Mouse (Mus musculus) left cerebral cortex, postnatal 25 days (tissue): ENCODE data around the gene Scarb1. TPM values are rescaled to one million over a fixed set of nuclear protein-coding genes. Genes with fewer than 3 reads are reported as not detected.
A peak's percentile ranks its signal among the peaks of the same experiment; 100 is the strongest.

Experiments
- DNase-seq, 2 experiments: peaks; one replicate each; pipeline ENCODE4 v3.0.0; 2022; ENCODE audit warnings: low spot score in 2 of 2, mixed read lengths in 1 of 2
- intact Hi-C: fragments of 180-260 bp; cut with DNase I; formaldehyde crosslinking; loops from one replicate; pipeline ENCODE4 v1.15.1; 2025
- total RNA-seq, 2 experiments: library from RNA; stranded (reverse); gene quantifications; 2 replicates each; pipeline ENCODE4 v1.2.3; 2021

The Scarb1 gene
- total RNA-seq, 2 experiments from 2014 or later = 24.6 to 28.9 TPM

DNA sequence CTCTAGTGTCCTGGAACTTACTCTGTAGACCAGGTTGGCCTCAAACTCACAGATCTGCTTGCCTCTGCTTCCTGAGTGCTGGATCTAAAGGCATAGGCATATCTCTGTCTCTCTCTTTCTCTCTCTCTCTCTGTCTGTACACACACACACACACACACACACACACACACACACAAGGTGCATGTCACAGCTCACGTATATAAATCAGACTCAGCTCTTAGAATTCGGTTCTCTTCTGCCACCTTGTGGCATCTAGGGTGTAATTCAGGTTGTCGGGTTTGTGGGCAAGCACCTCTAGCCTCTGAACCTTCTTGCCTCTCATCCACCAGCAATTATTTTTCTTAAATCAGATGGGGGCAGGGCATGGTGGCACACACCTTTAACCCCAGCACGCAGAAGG is 27.7 kb upstream of the Scarb1 start:
- peak; percentile 69 to 80 for DNase-seq
- intact Hi-C loops = loop anchor here (1.0 to 10.0 kb wide), 4 partner anchors 90 to 466 kb away; no protein-coding TSS in a partner anchor

GRCm38 (mm10) chr5:125368156-125368555 is 27.3 kb upstream of the Scarb1 start:
- intact Hi-C loops = loop anchor here (1.0 to 10.0 kb wide), 4 partner anchors 90 to 466 kb away; no protein-coding TSS in a partner anchor
- DNase-seq = no peak

- intact Hi-C loops = loop anchor here (5.0 to 10.0 kb wide), 2 partner anchors 170 to 463 kb away; no protein-coding TSS in a partner anchor
- no peak for DNase-seq
These were observed 24.0 kb upstream of the Scarb1 start for GRCm38 (mm10) chr5:125364851-125365429.

- intact Hi-C loops = loop anchor here (10.0 kb wide), 1 partner anchor 169 kb away; no protein-coding TSS in a partner anchor
These were observed 23.0 kb upstream of the Scarb1 start for GRCm38 (mm10) chr5:125363894-125364293.

DNA sequence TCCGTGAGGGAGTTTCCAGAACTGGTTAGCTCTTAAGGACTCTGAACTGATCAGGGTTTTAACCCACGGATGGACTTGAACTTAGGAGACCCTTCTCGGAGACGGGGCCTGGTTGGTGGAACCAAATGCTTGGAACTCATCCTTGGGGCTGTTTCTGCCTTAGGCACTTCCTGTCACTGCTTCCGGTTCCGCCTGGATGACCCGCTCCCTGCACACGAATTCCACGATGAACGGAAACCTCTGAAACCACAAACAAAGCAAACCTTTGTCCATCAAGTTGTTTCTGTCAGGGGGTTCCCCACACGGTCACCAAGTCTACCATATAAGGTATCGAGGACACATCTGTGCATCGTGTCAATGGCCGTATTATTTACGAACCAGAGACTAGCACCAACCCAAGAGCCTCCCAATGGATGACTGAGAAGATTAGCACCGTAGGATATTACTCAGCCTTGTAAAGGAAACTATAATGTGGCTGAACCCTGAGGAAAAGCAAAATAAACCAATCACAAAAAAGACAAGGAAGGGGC is 20.2 kb upstream of the Scarb1 start:
- no peak for DNase-seq
- intact Hi-C loops = loop anchor here (10.0 kb wide), 1 partner anchor 166 kb away; no protein-coding TSS in a partner anchor

More at GRCm38 (mm10) chr5:125363894-125364293, 23.0 kb upstream of the Scarb1 start:
- DNase-seq = no peak

- no peak for DNase-seq
- intact Hi-C loops = loop anchor here (10.0 kb wide), 1 partner anchor 166 kb away; no protein-coding TSS in a partner anchor
These were observed 19.7 kb upstream of the Scarb1 start for GRCm38 (mm10) chr5:125360566-125360965.

GRCm38 (mm10) chr5:125358270-125358608 is 17.3 kb upstream of the Scarb1 start:
- peak in 1 of 2 experiments; percentile 16 for DNase-seq
- intact Hi-C loops = loop anchor here (5.0 kb wide), 1 partner anchor 66 kb away; no protein-coding TSS in a partner anchor

- DNase-seq = no peak
- intact Hi-C loops = loop anchor here (5.0 kb wide), 1 partner anchor 65 kb away; no protein-coding TSS in a partner anchor
These were observed 16.8 kb upstream of the Scarb1 start for GRCm38 (mm10) chr5:125357543-125358269.

DNA sequence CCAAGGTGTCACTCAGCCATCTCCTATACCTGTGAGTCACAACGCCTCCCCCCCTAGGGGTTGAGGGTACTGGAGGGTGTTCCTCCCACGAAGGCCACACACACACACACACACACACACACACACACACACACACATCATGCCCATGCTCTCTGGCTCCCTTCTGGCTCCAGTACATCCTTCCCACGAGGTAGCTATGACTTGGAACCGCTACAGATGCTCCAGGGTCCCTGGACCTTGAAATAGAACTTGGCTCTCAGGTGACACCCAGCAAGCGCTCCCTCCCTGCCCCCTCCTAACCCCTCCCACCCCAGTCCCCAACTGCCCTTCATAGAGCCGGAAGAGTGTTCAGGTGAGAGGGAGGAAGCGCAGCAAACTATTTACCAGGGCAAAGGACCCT is 14.8 kb upstream of the Scarb1 start:
- DNase-seq = no peak
- intact Hi-C loops = loop anchor here (5.0 kb wide), 1 partner anchor 63 kb away; no protein-coding TSS in a partner anchor

DNA sequence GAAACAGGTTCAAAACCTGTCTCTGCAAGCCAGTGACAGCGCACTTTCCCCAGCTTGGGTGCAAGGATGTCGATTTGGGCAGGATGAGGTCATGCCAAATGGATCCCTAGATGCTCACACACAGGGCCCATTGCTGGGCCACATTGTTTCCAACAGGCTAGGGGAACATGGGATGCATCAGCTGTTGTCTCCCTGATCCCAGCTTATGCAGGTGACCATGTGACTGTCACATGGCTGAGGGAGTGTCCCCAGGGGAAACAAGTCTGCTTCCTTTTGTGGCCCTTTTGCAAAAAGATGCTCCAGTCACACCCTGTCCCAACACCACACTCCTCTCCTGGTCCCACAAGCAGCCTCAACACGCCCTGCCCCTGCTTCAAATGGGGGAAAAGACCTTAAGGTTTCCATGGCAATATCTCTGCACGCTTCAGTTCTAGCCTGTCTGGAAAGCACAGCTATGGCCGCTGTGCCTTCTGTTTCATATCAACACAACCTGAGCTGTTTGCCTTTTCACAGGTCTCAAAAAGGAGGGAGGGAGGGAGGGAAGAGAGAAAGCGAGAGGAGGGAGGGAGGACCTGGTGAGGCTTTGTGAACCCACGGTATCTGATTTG is 14.1 kb upstream of the Scarb1 start:
- intact Hi-C loops = loop anchor here (5.0 kb wide), 1 partner anchor 63 kb away; no protein-coding TSS in a partner anchor

GRCm38 (mm10) chr5:125352781-125353294 is 11.9 kb upstream of the Scarb1 start:
- intact Hi-C loops = no loop called here
- no peak for DNase-seq

More for the DNA sequence above, 14.1 kb upstream of the Scarb1 start:
- DNase-seq = no peak

GRCm38 (mm10) chr5:125351939-125352338 is 11.0 kb upstream of the Scarb1 start:
- DNase-seq = no peak
- intact Hi-C loops = no loop called here

GRCm38 (mm10) chr5:125351057-125351456 is 10.2 kb upstream of the Scarb1 start:
- intact Hi-C loops = no loop called here
- DNase-seq = no peak

DNA sequence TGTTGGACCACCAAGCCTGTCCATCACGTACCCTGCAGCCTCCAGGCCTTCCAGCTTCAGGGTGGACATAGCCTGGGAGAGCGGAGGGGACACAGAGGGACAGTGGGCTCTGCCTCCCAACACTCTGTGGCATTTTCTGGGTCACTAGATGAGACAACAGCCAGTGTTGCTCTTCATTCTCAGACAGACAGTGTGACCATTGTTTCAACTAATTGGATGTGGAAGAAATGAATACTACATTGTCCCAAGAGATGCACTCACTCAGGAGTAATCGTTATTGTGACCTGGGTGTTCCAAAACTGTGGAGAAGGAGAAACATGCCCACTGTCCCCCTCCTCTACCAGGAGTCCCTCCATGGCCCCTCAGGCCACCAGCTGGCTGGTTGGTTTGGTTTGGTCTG is 8.5 kb upstream of the Scarb1 start:
- no peak for DNase-seq
- intact Hi-C loops = no loop called here

- peak in 1 of 2 experiments; percentile 39 for DNase-seq
- intact Hi-C loops = no loop called here
These were observed 7.6 kb upstream of the Scarb1 start for GRCm38 (mm10) chr5:125348487-125348886.

DNA sequence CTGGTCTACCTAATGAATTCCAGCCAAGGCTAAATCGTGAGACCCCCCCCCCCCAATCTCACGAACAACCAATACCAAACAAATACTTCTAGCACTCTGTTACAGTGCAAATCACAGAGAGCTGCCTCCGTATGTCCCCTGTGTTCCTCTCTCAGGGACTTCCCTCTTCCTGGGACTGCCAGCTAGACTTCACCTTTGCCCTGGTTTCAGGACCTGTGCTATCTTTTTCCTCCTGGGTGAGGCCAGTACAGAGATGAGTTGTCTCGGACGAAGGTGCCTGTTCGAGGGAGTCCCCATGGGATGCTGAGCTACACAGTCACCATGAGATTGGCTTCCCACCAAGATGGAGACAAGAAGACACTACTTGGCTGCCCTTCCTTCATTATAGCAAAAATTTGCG is 7.2 kb upstream of the Scarb1 start:
- DNase-seq = no peak
- intact Hi-C loops = no loop called here

DNA sequence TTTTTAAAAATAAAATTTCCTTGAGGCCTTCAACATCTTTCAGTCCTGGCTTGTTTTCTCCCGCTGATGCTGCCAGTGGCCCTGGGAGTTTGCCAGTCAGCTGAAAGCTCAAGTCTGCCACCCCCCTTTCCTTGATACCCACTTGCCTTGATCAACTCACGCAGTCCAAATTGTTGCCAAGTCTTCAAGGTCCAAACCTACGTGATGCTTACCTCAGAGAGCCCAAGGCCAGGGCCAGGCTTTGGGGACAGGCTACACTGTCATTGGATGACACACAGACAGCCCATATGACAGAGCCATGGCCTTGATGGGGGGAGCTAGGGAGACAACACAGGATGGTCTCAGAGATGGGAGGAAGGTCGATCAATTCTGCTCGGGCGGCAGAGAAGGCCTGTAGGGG is 3.4 kb upstream of the Scarb1 start:
- DNase-seq = no peak
- intact Hi-C loops = no loop called here

DNA sequence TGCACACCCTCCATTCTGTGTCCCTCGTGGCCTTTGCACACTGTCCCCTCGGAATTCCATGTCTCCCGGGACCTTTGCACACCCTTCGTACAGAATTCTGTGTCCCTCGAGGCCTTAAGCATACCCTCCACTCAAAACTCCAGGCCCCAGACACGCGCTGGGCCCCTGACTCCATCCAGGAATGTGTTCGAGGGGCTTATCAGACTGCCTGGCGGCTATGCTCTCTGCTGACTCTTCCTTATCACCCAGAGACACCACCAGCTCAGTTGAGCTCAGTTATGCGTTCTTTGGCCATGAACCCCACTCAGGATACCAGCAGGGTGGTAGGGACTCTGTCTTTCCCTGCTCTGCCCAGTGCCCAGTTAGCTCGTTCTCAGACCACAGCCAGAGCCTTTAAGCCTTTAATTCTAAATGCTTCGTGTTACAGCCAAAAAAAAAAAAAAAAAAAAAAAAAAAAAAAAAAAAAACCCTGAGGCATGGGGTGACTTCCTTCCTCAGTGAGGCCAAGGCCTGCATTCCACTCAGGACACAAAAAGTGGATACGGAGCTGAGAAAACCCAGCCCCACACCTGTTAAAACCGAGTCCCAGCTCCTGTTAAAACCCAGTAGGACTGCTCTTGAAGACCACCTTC is 681 bp upstream of the Scarb1 start:
- DNase-seq = no peak
- intact Hi-C loops = no loop called here

GRCm38 (mm10) chr5:125339851-125340531 is 903 bp downstream of the Scarb1 start:
- peak; percentile 22 to 59 for DNase-seq
- intact Hi-C loops = no loop called here
